Mouse (Mus musculus): ENCODE measurements around the gene Gzmg. TPM values are rescaled to one million over a fixed set of nuclear protein-coding genes. Genes with fewer than 3 reads are reported as not detected.
"Not testable (repeated sequence)": the region's sequence is repeated elsewhere in the genome, so short reads cannot be mapped to it uniquely, and the experiment has no call there.

Gzmg gene
- polyA plus RNA-seq, 1 experiment, result not detected

DNA sequence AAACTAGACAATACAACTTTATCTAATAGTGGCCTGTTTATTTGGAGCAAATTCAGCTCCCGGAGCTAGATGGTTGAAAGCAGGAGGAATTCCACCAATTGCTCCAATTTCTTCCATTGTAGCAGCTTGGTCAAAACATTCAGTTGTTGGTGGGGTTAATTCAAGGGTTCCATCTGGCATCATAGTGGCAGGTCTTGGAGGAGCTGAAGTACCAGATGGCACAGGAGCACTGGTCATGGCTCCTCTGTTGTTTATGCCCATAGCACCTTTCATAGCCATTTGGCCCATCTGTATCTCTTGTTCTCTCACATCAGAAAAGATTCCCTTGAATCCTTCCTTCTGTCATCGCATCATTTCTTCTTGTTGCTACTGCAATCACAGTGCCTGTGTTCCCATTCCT lies 2.7 kb upstream of the Gzmg start:
- Histone ChIP-seq H3K4me3 (ENCODE audit: insufficient read depth, low read length) (no peak overlapping the region), H3K27ac (ENCODE audit: insufficient read depth, low read length) (no peak overlapping the region), H3K4me1 (ENCODE audit: control insufficient read depth, insufficient read depth, low read length) (no peaks in the 10 kb centered on the region)
- TF ChIP-seq CTCF (IDR thresholded peaks at IDR 0.05; ENCODE audit: borderline replicate concordance, insufficient read depth, low read length) (no peak), POLR2A (IDR thresholded peaks at IDR 0.05; ENCODE audit: low read depth, low read length) (no peak)

DNA sequence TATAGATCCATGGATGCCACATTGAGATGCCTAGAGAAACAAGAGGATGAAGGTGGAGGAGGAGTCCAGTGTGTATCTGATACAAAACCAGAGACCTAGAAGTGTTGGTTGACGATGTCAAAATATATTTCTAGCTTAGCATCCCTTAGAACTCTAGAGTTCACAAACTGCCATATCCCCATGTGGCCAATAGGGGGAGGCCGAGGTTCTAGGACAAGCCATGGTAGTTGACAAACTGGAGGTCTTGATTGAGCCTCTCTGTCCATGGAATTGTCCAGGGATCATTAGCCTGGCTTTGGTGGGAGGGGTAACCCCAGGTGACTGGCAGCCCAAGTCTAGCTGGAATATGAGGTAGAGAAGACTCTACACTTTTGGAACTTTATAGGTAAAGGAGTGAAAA lies 4.0 kb downstream of the Gzmg start:
- Histone ChIP-seq H3K27ac (ENCODE audit: insufficient read depth, low read length) (no peak overlapping the region), H3K4me3 (ENCODE audit: insufficient read depth, low read length) (no peak overlapping the region), H3K4me1 (ENCODE audit: control insufficient read depth, insufficient read depth, low read length) (no peaks in the 10 kb centered on the region)
- no peak for TF ChIP-seq CTCF (IDR thresholded peaks at IDR 0.05; ENCODE audit: borderline replicate concordance, insufficient read depth, low read length)
- TF ChIP-seq POLR2A (IDR thresholded peaks at IDR 0.05; ENCODE audit: low read depth, low read length), result no peak

DNA sequence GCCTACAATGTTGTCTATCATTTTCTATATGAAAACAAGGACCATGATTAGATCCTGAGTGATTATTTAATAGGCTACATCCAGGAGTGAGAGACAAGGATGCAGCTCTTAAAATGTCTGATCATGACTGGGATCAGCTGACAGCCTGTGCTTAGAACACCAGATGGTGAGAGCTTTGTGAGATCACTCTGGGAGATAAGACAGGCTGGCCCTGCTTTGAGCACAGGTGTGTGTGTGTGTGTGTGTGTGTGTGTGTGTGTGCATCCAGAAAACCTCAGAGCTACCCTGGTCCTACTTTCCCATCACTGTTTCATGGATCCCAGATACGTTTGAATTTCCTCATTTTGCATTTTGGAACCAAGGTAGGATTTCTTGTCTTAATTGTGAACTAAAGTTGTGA lies 25.7 kb downstream of the Gzmg start:
- not testable (repeated sequence) for H3K27ac ChIP-seq (ENCODE audit: insufficient read depth, low read length); H3K4me1 ChIP-seq (ENCODE audit: control insufficient read depth, insufficient read depth, low read length); H3K4me3 ChIP-seq (ENCODE audit: insufficient read depth, low read length)

DNA sequence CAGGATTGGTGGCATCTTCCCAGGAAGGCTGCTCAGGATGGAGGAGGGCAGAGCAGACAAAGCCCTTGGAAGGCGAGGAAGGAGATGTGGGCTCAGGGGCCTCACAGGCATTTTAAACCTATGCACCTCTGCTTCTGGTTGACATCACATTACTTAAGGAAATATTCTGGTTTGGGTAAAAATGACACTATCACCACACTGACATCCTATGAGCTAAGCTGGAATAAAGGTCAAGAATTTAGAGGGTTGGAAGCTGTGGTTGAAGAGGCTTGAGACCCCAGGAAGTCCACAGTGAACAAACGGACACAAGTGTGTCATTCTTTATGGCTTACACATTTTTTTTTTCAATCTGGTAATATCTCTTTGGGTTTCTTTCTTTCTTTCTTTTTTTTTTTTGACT lies 26.9 kb downstream of the Gzmg start, which contains the start of gene Gzmd:
Gene Gzmd, minus strand, starts transcription at position 101 of the 400 bp plus-strand sequence.
- not testable (repeated sequence) for H3K4me1 ChIP-seq (ENCODE audit: control insufficient read depth, insufficient read depth, low read length); H3K4me3 ChIP-seq (ENCODE audit: insufficient read depth, low read length)

DNA sequence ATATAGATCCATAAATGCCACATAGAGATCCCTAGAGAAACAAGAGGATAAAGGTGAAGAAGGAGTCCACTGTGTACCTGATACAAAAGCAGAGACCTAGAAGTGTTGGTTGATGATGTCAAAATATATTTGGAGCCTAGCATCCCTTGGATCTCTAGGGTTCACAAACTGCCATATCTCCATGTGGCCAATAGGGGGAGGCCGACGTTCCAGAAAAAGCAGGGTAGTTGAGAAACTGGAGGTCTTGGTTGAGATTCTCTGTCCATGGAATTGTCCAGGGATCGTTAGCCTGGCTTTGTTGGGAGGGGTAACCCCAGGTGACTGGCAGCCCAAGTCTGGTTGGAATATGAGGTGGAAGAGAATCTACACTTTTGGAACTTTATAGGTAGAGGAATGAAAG lies 31.0 kb downstream of the Gzmg start:
- Histone ChIP-seq H3K4me3 (ENCODE audit: insufficient read depth, low read length) (no peak overlapping the region), H3K27ac (ENCODE audit: insufficient read depth, low read length) (no peak overlapping the region), H3K4me1 (ENCODE audit: control insufficient read depth, insufficient read depth, low read length) (no peaks in the 10 kb centered on the region)
- TF ChIP-seq POLR2A (IDR thresholded peaks at IDR 0.05; ENCODE audit: low read depth, low read length), result no peak
- no peak for TF ChIP-seq CTCF (IDR thresholded peaks at IDR 0.05; ENCODE audit: borderline replicate concordance, insufficient read depth, low read length)

More for the DNA sequence above, 26.9 kb downstream of the Gzmg start, which contains the start of gene Gzmd:
- not testable (repeated sequence) for H3K27ac ChIP-seq (ENCODE audit: insufficient read depth, low read length)

DNA sequence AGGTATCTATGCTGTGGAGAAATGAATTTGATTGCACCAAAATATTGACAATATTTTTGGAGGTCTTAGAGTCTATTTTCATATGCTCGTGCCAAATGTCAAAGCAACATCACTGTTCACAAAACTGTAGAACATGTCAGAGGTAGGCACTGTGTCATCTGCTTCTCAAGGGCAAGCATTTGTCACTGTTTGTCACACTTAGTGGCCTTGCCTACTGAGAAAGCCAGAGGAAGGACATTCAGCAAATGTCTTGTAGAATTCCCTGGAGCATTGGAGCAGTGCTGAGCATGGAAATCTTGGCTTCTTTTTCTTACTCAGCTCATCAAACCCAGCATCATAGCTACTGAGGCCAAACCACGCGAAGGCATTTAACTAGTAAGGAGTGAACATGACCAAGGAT lies 35.9 kb downstream of the Gzmg start:
- TF ChIP-seq POLR2A (IDR thresholded peaks at IDR 0.05; ENCODE audit: low read depth, low read length) (no peak), CTCF (IDR thresholded peaks at IDR 0.05; ENCODE audit: borderline replicate concordance, insufficient read depth, low read length) (no peak)
- no peak overlapping the region for H3K4me3 ChIP-seq (ENCODE audit: insufficient read depth, low read length)
- H3K27ac ChIP-seq (ENCODE audit: insufficient read depth, low read length), result no peak overlapping the region
- no peaks in the 10 kb centered on the region for H3K4me1 ChIP-seq (ENCODE audit: control insufficient read depth, insufficient read depth, low read length)

DNA sequence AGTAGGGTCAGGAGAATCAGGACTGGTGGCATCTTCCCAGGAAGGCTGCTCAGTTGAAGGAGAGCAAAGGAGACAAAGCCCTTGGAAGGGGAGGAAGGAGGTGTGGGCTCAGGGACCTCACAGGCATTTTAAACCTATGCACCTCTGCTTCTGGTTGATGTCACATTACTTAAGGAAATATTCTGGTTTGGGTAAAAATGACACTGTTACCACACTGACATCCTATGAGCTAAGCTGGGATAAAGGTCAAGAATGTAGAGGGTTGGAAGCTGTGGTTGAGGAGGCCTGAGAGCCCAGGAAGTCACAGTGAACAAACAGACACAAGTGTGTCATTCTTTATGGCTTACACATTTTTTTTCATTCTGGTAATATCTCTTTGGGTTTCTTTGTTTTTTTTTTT lies 38.9 kb downstream of the Gzmg start, which contains the start of gene Gzme:
Gene Gzme, minus strand, starts transcription at position 101 of the 400 bp plus-strand sequence.
- Histone ChIP-seq H3K27ac (ENCODE audit: insufficient read depth, low read length) (no peak within 1 kb of the TSS), H3K4me1 (ENCODE audit: control insufficient read depth, insufficient read depth, low read length) (no peaks in the 10 kb centered on the region), H3K4me3 (ENCODE audit: insufficient read depth, low read length) (no peak within 1 kb of the TSS)
- TF ChIP-seq CTCF (IDR thresholded peaks at IDR 0.05; ENCODE audit: borderline replicate concordance, insufficient read depth, low read length) (no peak), POLR2A (IDR thresholded peaks at IDR 0.05; ENCODE audit: low read depth, low read length) (no peak)

DNA sequence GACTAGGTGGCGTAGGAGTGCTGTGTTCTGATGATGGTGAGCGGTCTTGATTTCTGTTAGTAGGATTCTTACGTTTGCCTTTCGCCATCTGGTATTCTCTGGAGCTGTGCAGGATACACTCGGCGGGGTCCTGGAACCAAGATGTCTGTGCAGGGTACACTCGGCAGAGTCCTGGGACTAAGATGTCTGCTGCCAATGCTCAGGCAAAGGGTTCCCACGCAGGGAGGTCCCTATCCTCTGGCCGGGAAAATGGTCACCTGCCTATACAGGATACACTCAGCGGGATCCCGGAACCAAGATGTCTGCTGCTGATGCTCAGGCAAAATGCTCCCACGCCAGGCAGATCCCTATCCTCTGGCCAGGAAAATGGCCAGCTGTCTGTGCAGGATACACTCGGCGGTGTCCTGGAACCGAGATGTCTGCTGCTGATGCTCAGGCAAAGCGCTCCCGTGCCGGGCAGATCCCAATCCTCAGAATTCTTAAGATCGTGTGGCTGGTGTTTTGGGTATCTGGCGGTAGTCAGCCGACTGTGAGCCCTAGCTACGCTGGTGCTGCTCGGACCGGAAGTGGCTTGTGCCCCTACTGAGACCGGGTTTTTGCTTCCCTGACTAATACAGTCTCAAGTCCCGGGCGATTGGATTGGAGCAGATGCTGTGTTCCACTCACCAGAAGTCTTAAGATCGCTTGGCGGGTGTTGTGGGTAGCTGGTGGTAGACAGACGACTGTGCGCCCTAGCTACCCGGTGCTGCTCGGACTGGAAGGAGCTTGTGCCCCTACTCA lies 43.7 kb downstream of the Gzmg start:
- H3K4me1 ChIP-seq (ENCODE audit: control insufficient read depth, insufficient read depth, low read length); H3K4me3 ChIP-seq (ENCODE audit: insufficient read depth, low read length); H3K27ac ChIP-seq (ENCODE audit: insufficient read depth, low read length): not testable (repeated sequence)

Other genes with a start within 250 kb of the Gzmg start
- gene Cma1, start 214.9 kb downstream of the Gzmg start, polyA plus RNA-seq (2011; ENCODE audit: insufficient read length, low read depth, missing spikeins), result not detected in 2 replicates
- gene Cma2, start 208.6 kb downstream of the Gzmg start, polyA plus RNA-seq (2011; ENCODE audit: insufficient read length, low read depth, missing spikeins), result 4.3 TPM in 1 of 2 replicates, not detected in the other
- gene Mcpt1, start 141.6 kb downstream of the Gzmg start, polyA plus RNA-seq (2011; ENCODE audit: insufficient read length, low read depth, missing spikeins), result 1.2 TPM in 1 of 2 replicates, not detected in the other
- gene Mcpt9, start 129.1 kb downstream of the Gzmg start, polyA plus RNA-seq (2011; ENCODE audit: insufficient read length, low read depth, missing spikeins), result not detected in 2 replicates
- gene Mcpt2, start 117.5 kb downstream of the Gzmg start, polyA plus RNA-seq (2011; ENCODE audit: insufficient read length, low read depth, missing spikeins), result not detected in 2 replicates
- gene Mcpt4, start 97.3 kb downstream of the Gzmg start, polyA plus RNA-seq (2011; ENCODE audit: insufficient read length, low read depth, missing spikeins), result not detected in 2 replicates
- gene Mcpt8, start 74.3 kb downstream of the Gzmg start, polyA plus RNA-seq (2011; ENCODE audit: insufficient read length, low read depth, missing spikeins), result 16.6 and 74.8 TPM in 2 replicates
- gene Ctsg, start 57.0 kb downstream of the Gzmg start, polyA plus RNA-seq (2011; ENCODE audit: insufficient read length, low read depth, missing spikeins), result not detected in 2 replicates
- 3.2 and 17.2 TPM in 2 replicates for gene Gzme, start 39.0 kb downstream of the Gzmg start, polyA plus RNA-seq (2011; ENCODE audit: insufficient read length, low read depth, missing spikeins)
- 1.6 TPM in 1 of 2 replicates, not detected in the other for gene Gzmd, start 27.0 kb downstream of the Gzmg start, polyA plus RNA-seq (2011; ENCODE audit: insufficient read length, low read depth, missing spikeins)
- not detected in 2 replicates for gene Gzmn, start 15.0 kb upstream of the Gzmg start, polyA plus RNA-seq (2011; ENCODE audit: insufficient read length, low read depth, missing spikeins)
- not detected in 2 replicates for gene Gzmf, start 51.8 kb upstream of the Gzmg start, polyA plus RNA-seq (2011; ENCODE audit: insufficient read length, low read depth, missing spikeins)
- not detected in 2 replicates for gene Gzmc, start 75.1 kb upstream of the Gzmg start, polyA plus RNA-seq (2011; ENCODE audit: insufficient read length, low read depth, missing spikeins)
- not detected in 2 replicates for gene Gzmb, start 102.7 kb upstream of the Gzmg start, polyA plus RNA-seq (2011; ENCODE audit: insufficient read length, low read depth, missing spikeins)
- gene Atp12a, start 205.5 kb upstream of the Gzmg start, polyA plus RNA-seq (2011; ENCODE audit: insufficient read length, low read depth, missing spikeins), result not detected in 2 replicates
- gene Rnf17, start 243.0 kb upstream of the Gzmg start, polyA plus RNA-seq (2011; ENCODE audit: insufficient read length, low read depth, missing spikeins), result 1.7 and 1.9 TPM in 2 replicates

All from embryonic fibroblast, embryonic 13.5 days (primary cell).